Mouse (Mus musculus) erythroblast, embryonic 14.5 days (primary cell): ENCODE measurements around the gene Isyna1.

Experiments used
- GATA1 ChIP-seq: IDR thresholded peaks from 2 replicates; pipeline ENCODE4 v1.6.1; 2012; ENCODE audit warnings: low read length, inconsistent platforms, mixed read lengths
- TAL1 ChIP-seq: IDR thresholded peaks from 3 replicates; pipeline ENCODE4 v1.6.1; 2012; ENCODE audit warnings: low read length, inconsistent platforms, mixed read lengths

- TF ChIP-seq TAL1 = no peak
- TF ChIP-seq GATA1 = no peak
These were observed 42.7 kb downstream of the Isyna1 start for GRCm38 (mm10) chr8:70636838-70637237.
